Mouse (Mus musculus) left cerebral cortex, adult 8-10 months (tissue): ENCODE measurements at regions not wholly inside any gene's neighbourhood (a gene's known extent, or its start where the extent isn't known, plus 50 kb on each side); places are given as distances from the start of the nearest gene placed in this dataset.

Experiments used
- DNase-seq, 2 experiments: peaks; one replicate each; pipeline ENCODE4 v3.0.0; 2022; ENCODE audit warnings: low spot score in 2 of 2

- DNase-seq, result no peak
These were observed 58.6 kb upstream of the Dbx2 start for GRCm38 (mm10) chr15:95714408-95714807.

- no peak for DNase-seq
These were observed 60.2 kb upstream of the Dbx2 start for GRCm38 (mm10) chr15:95715941-95716340.

GRCm38 (mm10) chr15:95723699-95724098, 66.9 kb upstream of the Ano6 start:
- DNase-seq, result no peak

- peak; percentile 47 to 81 for DNase-seq
These were observed 64.8 kb upstream of the Ano6 start for GRCm38 (mm10) chr15:95725866-95726265.

- DNase-seq, result no peak
These were observed 64.1 kb upstream of the Ano6 start for GRCm38 (mm10) chr15:95726516-95726915.

GRCm38 (mm10) chr15:95735746-95736145, 54.9 kb upstream of the Ano6 start:
- no peak for DNase-seq
